Mouse (Mus musculus) ES-CJ7 (cell line): ENCODE data around the gene Lyl1.

ENCODE experiments used
- DNase-seq: peaks from one replicate; pipeline ENCODE4 v3.0.0; 2011; ENCODE audit warnings: low read depth, low spot score

Lyl1 gene

GRCm38 (mm10) chr8:84700941-84701911 is at the start of gene Lyl1:
Lyl1 (plus strand) TSS chr8:84701457.
- no peak for DNase-seq

- no peak for DNase-seq
Measured at GRCm38 (mm10) chr8:84653092-84653631, 48.1 kb upstream of the Lyl1 start.

- peak; percentile 91 for DNase-seq
Measured at GRCm38 (mm10) chr8:84654597-84654996, 46.7 kb upstream of the Lyl1 start.

- peak; percentile 96 for DNase-seq
Measured at GRCm38 (mm10) chr8:84655336-84656190, 45.7 kb upstream of the Lyl1 start.

- no peak for DNase-seq
Measured at GRCm38 (mm10) chr8:84656191-84656525, 45.1 kb upstream of the Lyl1 start.

GRCm38 (mm10) chr8:84656641-84657126 is 44.6 kb upstream of the Lyl1 start:
- DNase-seq, result peak; percentile 97

- no peak for DNase-seq
Measured at GRCm38 (mm10) chr8:84657203-84657602, 44.1 kb upstream of the Lyl1 start.

GRCm38 (mm10) chr8:84657680-84658079 is 43.6 kb upstream of the Lyl1 start:
- DNase-seq, result peak; percentile 83

GRCm38 (mm10) chr8:84658951-84659350 is 42.3 kb upstream of the Lyl1 start:
- no peak for DNase-seq

- peak; percentile 94 for DNase-seq
Measured at GRCm38 (mm10) chr8:84659936-84660818, 41.1 kb upstream of the Lyl1 start.

- DNase-seq, result peak; percentile 89
Measured at GRCm38 (mm10) chr8:84660819-84661457, 40.3 kb upstream of the Lyl1 start.

- DNase-seq, result peak; percentile 90
Measured at GRCm38 (mm10) chr8:84661458-84661871, 39.8 kb upstream of the Lyl1 start.

GRCm38 (mm10) chr8:84661961-84662571 is 39.2 kb upstream of the Lyl1 start:
- peak; percentile 74 for DNase-seq

GRCm38 (mm10) chr8:84662581-84663065 is 38.6 kb upstream of the Lyl1 start, which contains the start of gene Ier2:
Ier2 (minus strand) TSS chr8:84662852.
- peak; percentile 99 for DNase-seq

GRCm38 (mm10) chr8:84663483-84664327 is 37.6 kb upstream of the Lyl1 start:
- DNase-seq, result peak; percentile 99

- DNase-seq, result peak; percentile 79
Measured at GRCm38 (mm10) chr8:84664566-84665384, 36.5 kb upstream of the Lyl1 start.

GRCm38 (mm10) chr8:84665385-84665893 is 35.8 kb upstream of the Lyl1 start:
- peak; percentile 76 for DNase-seq

GRCm38 (mm10) chr8:84668081-84668480 is 33.2 kb upstream of the Lyl1 start:
- no peak for DNase-seq
